Mouse (Mus musculus): ENCODE data around the gene Fars2. TPM values are rescaled to one million over a fixed set of nuclear protein-coding genes. Genes with fewer than 3 reads are reported as not detected.

Fars2 gene
- polyA plus RNA-seq, 1 experiment from 2014 or later = 30.5 TPM

DNA sequence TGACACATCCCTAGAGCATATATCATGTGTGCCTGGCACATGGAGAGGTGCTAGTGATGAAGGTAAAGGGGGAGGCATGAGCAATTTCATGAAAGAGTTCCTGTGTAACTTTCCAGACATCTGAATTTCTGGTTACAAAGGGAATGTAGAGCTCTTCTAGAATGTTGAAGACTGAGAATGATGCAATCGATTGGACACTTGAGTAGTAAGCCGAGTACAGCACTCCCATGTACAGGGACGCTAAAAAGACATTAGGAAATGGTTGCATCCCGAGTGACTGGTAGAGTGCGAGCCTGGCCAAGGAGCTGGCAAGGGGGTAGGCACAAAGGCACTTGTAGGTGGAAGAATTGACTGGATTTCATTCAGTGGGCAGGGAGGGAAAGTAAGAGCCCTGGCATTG lies 102.3 kb downstream of the Fars2 start:
- Histone ChIP-seq H3K36me3 (ENCODE audit: control insufficient read depth, insufficient read depth, low read length) (no peaks in the 10 kb centered on the region), H3K4me1 (ENCODE audit: control insufficient read depth, insufficient read depth, low read length) (no peaks in the 10 kb centered on the region), H3K27me3 (ENCODE audit: control insufficient read depth, insufficient read depth, low read length) (no peaks in the 10 kb centered on the region), H3K9me3 (ENCODE audit: control insufficient read depth, low read length) (no peaks in the 10 kb centered on the region), H3K4me3 (ENCODE audit: low read depth, low read length) (no peak overlapping the region), H3K27ac (ENCODE audit: low read depth, low read length) (no peak overlapping the region), H3K4me2 (no peak overlapping the region), H3K9ac (ENCODE audit: low read length) (no peak overlapping the region)
- no peak for ATAC-seq (ENCODE audit: low FRiP score)
- WGBS = 92% methylated on average over 5 of the region's 5 CpGs
- DNase-seq (ENCODE audit: low spot score, missing footprints) = no peak

DNA sequence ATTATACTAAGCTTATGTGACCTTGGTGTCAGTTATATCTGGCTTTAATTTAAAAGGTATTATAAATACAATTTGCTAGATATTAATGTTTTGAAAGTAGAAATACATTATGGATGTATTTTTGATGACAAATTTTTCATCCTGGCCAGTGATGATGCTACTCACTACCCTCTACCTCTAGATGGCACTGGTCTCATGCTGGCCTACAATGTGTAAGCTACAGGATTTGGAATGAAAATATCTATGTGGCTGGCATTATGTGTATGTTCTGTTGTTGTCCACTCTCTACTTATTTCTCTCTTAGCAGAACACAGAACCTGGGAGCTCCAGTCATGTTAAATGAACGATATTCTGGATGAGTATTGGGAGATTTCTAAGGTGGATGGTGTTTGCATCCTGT lies 104.7 kb downstream of the Fars2 start:
- Histone ChIP-seq H3K9ac (ENCODE audit: low read length) (no peak overlapping the region), H3K36me3 (ENCODE audit: control insufficient read depth, insufficient read depth, low read length) (no peaks in the 10 kb centered on the region), H3K4me3 (ENCODE audit: low read depth, low read length) (no peak overlapping the region), H3K27me3 (ENCODE audit: control insufficient read depth, insufficient read depth, low read length) (no peaks in the 10 kb centered on the region), H3K27ac (ENCODE audit: low read depth, low read length) (no peak overlapping the region), H3K9me3 (ENCODE audit: control insufficient read depth, low read length) (no peaks in the 10 kb centered on the region), H3K4me1 (ENCODE audit: control insufficient read depth, insufficient read depth, low read length) (no peaks in the 10 kb centered on the region), H3K4me2 (no peak overlapping the region)
- 78% methylated on average over 1 of the region's 1 CpGs for WGBS
- DNase-seq (ENCODE audit: low spot score, missing footprints) (no peak), ATAC-seq (ENCODE audit: low FRiP score) (no peak)

DNA sequence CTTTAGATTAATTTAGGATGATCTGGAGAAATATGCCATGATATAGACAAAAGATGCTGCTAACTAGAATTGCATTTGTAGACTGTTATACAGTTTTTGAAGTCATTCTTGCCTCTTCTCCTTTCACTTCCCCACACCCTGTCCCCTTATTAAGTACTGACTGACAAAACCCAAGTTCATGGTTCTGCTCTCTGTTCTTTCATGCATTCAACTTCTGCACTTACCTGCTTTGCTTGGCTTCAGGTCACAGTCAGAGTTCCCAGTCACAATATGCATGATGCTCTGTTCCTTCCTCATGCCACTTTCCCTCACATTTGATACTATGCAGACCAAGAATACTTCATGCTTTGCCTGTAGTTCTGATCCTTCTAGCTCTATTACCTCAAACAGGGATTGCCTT lies 105.5 kb downstream of the Fars2 start:
- Histone ChIP-seq H3K4me2 (no peak overlapping the region), H3K36me3 (ENCODE audit: control insufficient read depth, insufficient read depth, low read length) (no peaks in the 10 kb centered on the region), H3K4me3 (ENCODE audit: low read depth, low read length) (no peak overlapping the region), H3K9me3 (ENCODE audit: control insufficient read depth, low read length) (no peaks in the 10 kb centered on the region), H3K27ac (ENCODE audit: low read depth, low read length) (no peak overlapping the region), H3K9ac (ENCODE audit: low read length) (no peak overlapping the region), H3K4me1 (ENCODE audit: control insufficient read depth, insufficient read depth, low read length) (no peaks in the 10 kb centered on the region), H3K27me3 (ENCODE audit: control insufficient read depth, insufficient read depth, low read length) (no peaks in the 10 kb centered on the region)
- DNase-seq (ENCODE audit: low spot score, missing footprints) = no peak
- no peak for ATAC-seq (ENCODE audit: low FRiP score)

DNA sequence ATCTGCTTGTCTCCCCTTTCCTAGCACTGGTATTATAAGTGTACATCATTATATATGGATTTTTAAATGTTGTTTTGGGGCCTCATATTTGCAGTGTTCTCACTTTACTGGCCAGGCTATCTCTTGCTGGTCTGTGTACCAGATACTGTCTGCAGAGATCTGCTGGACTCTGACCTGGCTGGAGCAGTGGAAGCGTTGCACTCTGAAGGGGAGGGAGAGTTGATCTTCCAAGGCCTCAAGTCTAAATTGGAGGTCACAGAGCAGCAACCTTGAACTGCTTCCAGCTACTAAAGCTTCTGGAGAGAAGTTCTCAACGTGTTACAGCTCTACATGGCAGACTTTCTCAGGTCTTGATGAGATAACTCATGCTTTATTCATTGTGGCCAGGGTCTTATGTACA lies 107.2 kb downstream of the Fars2 start:
- Histone ChIP-seq H3K9me3 (ENCODE audit: control insufficient read depth, low read length) (no peaks in the 10 kb centered on the region), H3K27ac (ENCODE audit: low read depth, low read length) (no peak overlapping the region), H3K4me3 (ENCODE audit: low read depth, low read length) (no peak overlapping the region), H3K4me2 (no peak overlapping the region), H3K4me1 (ENCODE audit: control insufficient read depth, insufficient read depth, low read length) (no peaks in the 10 kb centered on the region), H3K9ac (ENCODE audit: low read length) (no peak overlapping the region), H3K36me3 (ENCODE audit: control insufficient read depth, insufficient read depth, low read length) (no peaks in the 10 kb centered on the region), H3K27me3 (ENCODE audit: control insufficient read depth, insufficient read depth, low read length) (no peaks in the 10 kb centered on the region)
- no peak for DNase-seq (ENCODE audit: low spot score, missing footprints)
- WGBS = 84% methylated on average over 2 of the region's 2 CpGs
- ATAC-seq (ENCODE audit: low FRiP score) = no peak

DNA sequence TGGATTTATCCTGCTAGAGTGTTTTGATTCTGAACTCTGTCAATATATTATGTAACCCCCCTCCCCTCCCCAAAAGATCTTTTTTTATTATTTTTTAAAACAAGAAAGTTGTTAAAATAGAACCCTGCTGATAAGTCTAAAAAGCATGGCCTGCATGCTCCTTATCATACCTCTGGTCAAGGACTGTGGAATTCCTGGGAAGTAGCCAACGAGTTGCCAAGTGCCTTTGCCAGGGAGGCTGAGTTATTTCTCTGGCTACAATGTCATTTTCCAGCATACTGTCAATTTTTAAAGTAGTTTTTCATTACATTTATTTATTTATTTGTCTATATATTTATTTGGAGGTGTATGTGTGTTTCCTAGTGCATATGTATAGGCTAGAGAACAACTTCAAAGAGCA lies 125.0 kb downstream of the Fars2 start:
- Histone ChIP-seq H3K4me1 (ENCODE audit: control insufficient read depth, insufficient read depth, low read length) (no peaks in the 10 kb centered on the region), H3K27ac (ENCODE audit: low read depth, low read length) (no peak overlapping the region), H3K9me3 (ENCODE audit: control insufficient read depth, low read length) (no peaks in the 10 kb centered on the region), H3K27me3 (ENCODE audit: control insufficient read depth, insufficient read depth, low read length) (no peaks in the 10 kb centered on the region), H3K9ac (ENCODE audit: low read length) (no peak overlapping the region), H3K4me2 (no peak overlapping the region), H3K4me3 (ENCODE audit: low read depth, low read length) (no peak overlapping the region), H3K36me3 (ENCODE audit: control insufficient read depth, insufficient read depth, low read length) (no peaks in the 10 kb centered on the region)
- ATAC-seq (ENCODE audit: low FRiP score) (no peak), DNase-seq (ENCODE audit: low spot score, missing footprints) (no peak)
- 89% methylated on average over 1 of the region's 1 CpGs for WGBS

DNA sequence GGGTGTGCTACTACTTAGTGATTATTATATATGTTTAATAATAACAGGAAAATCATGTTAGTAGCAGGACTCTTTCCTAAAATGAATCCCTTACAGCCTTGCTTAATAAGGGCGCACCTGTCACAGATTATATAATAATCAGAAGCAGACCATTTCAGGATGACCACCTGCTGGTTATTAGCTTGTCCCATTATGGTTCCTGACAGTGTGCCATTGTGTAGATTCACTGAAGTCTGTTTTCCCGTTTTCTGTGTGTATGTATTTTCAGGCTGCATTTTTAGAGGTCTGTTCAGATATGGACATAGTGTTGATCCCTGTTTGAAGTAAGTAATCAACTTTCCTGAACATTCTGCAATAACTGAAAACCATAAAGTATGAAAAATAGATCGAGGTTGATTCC lies 136.7 kb downstream of the Fars2 start:
- Histone ChIP-seq H3K4me2 (no peak overlapping the region), H3K36me3 (ENCODE audit: control insufficient read depth, insufficient read depth, low read length) (no peaks in the 10 kb centered on the region), H3K4me3 (ENCODE audit: low read depth, low read length) (no peak overlapping the region), H3K9ac (ENCODE audit: low read length) (no peak overlapping the region), H3K4me1 (ENCODE audit: control insufficient read depth, insufficient read depth, low read length) (no peaks in the 10 kb centered on the region), H3K27me3 (ENCODE audit: control insufficient read depth, insufficient read depth, low read length) (no peaks in the 10 kb centered on the region), H3K9me3 (ENCODE audit: control insufficient read depth, low read length) (no peaks in the 10 kb centered on the region), H3K27ac (ENCODE audit: low read depth, low read length) (no peak overlapping the region)
- no peak for ATAC-seq (ENCODE audit: low FRiP score)
- WGBS = 66% methylated on average over 3 of the region's 3 CpGs
- DNase-seq (ENCODE audit: low spot score, missing footprints) = no peak

DNA sequence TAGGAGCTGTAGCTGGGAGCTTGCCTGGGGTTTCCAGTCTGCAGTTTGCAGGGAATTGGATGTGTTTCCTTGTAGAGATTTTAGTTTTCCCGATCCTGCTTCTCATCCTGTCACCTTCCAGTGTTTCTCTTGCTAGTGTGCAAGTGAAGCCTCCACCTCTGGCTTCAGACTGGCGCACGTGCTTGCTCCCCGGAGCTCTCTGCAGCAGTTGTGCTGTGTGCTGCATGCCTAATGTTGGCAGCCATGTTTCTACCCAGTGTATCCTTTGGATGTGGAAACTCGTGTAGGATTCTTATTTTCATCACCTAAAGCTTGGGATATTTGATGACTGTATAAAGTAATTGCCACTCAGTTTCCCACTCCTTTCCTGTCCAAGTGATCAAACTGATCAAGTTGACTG lies 140.0 kb downstream of the Fars2 start:
- ATAC-seq (ENCODE audit: low FRiP score) (no peak), DNase-seq (ENCODE audit: low spot score, missing footprints) (no peak)
- Histone ChIP-seq H3K4me1 (ENCODE audit: control insufficient read depth, insufficient read depth, low read length) (no peaks in the 10 kb centered on the region), H3K9ac (ENCODE audit: low read length) (no peak overlapping the region), H3K27me3 (ENCODE audit: control insufficient read depth, insufficient read depth, low read length) (no peaks in the 10 kb centered on the region), H3K4me2 (no peak overlapping the region), H3K9me3 (ENCODE audit: control insufficient read depth, low read length) (no peaks in the 10 kb centered on the region), H3K27ac (ENCODE audit: low read depth, low read length) (no peak overlapping the region), H3K36me3 (ENCODE audit: control insufficient read depth, insufficient read depth, low read length) (no peaks in the 10 kb centered on the region), H3K4me3 (ENCODE audit: low read depth, low read length) (no peak overlapping the region)
- WGBS = 87% methylated on average over 5 of the region's 5 CpGs

DNA sequence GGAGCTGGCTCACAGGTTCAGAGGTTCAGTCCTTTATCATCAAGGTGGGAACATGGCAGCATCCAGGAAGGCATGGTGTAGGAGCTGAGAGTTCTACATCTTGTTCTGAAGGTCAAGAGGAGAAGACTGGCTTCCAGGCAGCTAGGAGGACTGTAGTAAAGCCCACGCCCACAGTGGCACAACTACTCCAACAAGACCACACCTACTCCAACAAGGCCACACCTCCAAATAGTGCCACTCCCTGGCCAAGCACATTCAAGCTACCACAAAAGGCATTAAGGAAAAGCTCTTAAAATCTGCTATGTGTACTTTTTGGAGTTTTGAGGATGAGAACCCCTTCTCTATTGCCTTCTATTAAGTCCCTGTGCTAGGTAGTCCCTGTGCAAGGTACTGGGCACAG lies 142.5 kb downstream of the Fars2 start:
- no peak for ATAC-seq (ENCODE audit: low FRiP score)

DNA sequence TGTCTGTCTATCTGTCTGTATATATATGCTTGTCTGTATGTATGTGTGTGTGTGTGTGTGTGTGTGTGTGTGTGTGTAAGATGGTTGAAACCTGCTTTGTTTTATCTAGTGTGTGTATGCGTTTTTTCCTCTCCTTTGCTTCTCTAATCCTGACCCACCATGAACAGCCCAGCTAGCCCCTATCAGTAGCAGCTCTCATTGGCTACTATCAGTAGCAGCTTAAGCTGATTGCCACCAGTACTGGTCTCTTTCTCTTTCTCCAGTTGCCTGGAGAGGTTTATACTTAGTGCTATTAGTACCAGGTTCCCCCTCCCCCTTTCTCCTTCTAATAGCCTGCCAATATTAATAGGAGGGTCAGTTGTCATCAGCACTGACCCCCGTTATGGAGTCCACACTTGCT lies 144.1 kb downstream of the Fars2 start:
- DNase-seq (ENCODE audit: low spot score, missing footprints) (no peak), ATAC-seq (ENCODE audit: low FRiP score) (no peak)
- H3K27ac ChIP-seq (ENCODE audit: low read depth, low read length) = no peak overlapping the region
- H3K9me3 ChIP-seq (ENCODE audit: control insufficient read depth, low read length) = no peaks in the 10 kb centered on the region
- H3K4me1 ChIP-seq (ENCODE audit: control insufficient read depth, insufficient read depth, low read length) = peaks cover 2% of the 10 kb centered on the region; the same call in 1 of the 2 replicates
- WGBS = 87% methylated on average over 2 of the region's 2 CpGs
- no peaks in the 10 kb centered on the region for H3K36me3 ChIP-seq (ENCODE audit: control insufficient read depth, insufficient read depth, low read length)
- no peak overlapping the region for H3K4me2 ChIP-seq
- H3K9ac ChIP-seq (ENCODE audit: low read length) = no peak overlapping the region
- H3K4me3 ChIP-seq (ENCODE audit: low read depth, low read length) = no peak overlapping the region
- no peaks in the 10 kb centered on the region for H3K27me3 ChIP-seq (ENCODE audit: control insufficient read depth, insufficient read depth, low read length)

More for the DNA sequence above, 142.5 kb downstream of the Fars2 start:
- Histone ChIP-seq H3K27me3 (ENCODE audit: control insufficient read depth, insufficient read depth, low read length) (no peaks in the 10 kb centered on the region), H3K4me3 (ENCODE audit: low read depth, low read length) (no peak overlapping the region), H3K9me3 (ENCODE audit: control insufficient read depth, low read length) (no peaks in the 10 kb centered on the region), H3K27ac (ENCODE audit: low read depth, low read length) (no peak overlapping the region), H3K4me1 (ENCODE audit: control insufficient read depth, insufficient read depth, low read length) (peaks cover 2% of the 10 kb centered on the region; the same call in 1 of the 2 replicates), H3K9ac (ENCODE audit: low read length) (no peak overlapping the region), H3K4me2 (no peak overlapping the region), H3K36me3 (ENCODE audit: control insufficient read depth, insufficient read depth, low read length) (no peaks in the 10 kb centered on the region)
- 86% methylated on average over 1 of the region's 1 CpGs for WGBS
- no peak for DNase-seq (ENCODE audit: low spot score, missing footprints)

Data from midbrain, embryonic 11.5 days (tissue).